Mouse (Mus musculus) MEL (cell line): Measurements from ENCODE around the gene Nfe2l3.

Experiments used
- CTCF ChIP-seq, 3 experiments: IDR thresholded peaks in 2 of 3; conservative IDR thresholded peaks in 1 of 3; 2 replicates each; pipeline ENCODE4 v1.5.1; 2011 to 2012; ENCODE audit warnings: low read length in 3 of 3, low read depth in 2 of 3, mild to moderate bottlenecking in 2 of 3, improper control_type of control experiment in 1 of 3, inconsistent platforms in 1 of 3, mixed read lengths in 1 of 3, moderate library complexity in 1 of 3; ENCODE audit not compliant: control insufficient read depth in 1 of 3, insufficient read depth in 1 of 3, poor library complexity in 1 of 3, severe bottlenecking in 1 of 3
- ETS1 ChIP-seq: IDR thresholded peaks from 2 replicates; pipeline ENCODE4 v1.6.1; 2012; ENCODE audit warnings: low read depth, mild to moderate bottlenecking, inconsistent platforms, low read length, improper control_type of control experiment, moderate library complexity
- MAFK ChIP-seq: IDR thresholded peaks from 2 replicates; pipeline ENCODE4 v1.6.1; 2011; ENCODE audit warnings: low read depth, mild to moderate bottlenecking, low read length, improper control_type of control experiment, borderline replicate concordance
- MAZ ChIP-seq: IDR thresholded peaks from 2 replicates; pipeline ENCODE4 v1.6.1; 2012; ENCODE audit warnings: low read depth, mild to moderate bottlenecking, inconsistent platforms, low read length, improper control_type of control experiment
- SIN3A ChIP-seq: IDR thresholded peaks from 2 replicates; pipeline ENCODE4 v1.6.1; 2012; ENCODE audit warnings: low read length, improper control_type of control experiment, inconsistent platforms
- SMC3 ChIP-seq: IDR thresholded peaks from 2 replicates; pipeline ENCODE4 v1.6.1; 2011; ENCODE audit warnings: low read depth, low read length, improper control_type of control experiment
- UBTF ChIP-seq: IDR thresholded peaks from 2 replicates; pipeline ENCODE4 v1.6.1; 2012; ENCODE audit warnings: low read depth, mild to moderate bottlenecking, inconsistent platforms, low read length, improper control_type of control experiment, moderate library complexity, borderline replicate concordance; ENCODE audit not compliant: insufficient read depth
- ZC3H11A ChIP-seq: IDR thresholded peaks from 2 replicates; pipeline ENCODE4 v1.6.1; 2012; ENCODE audit warnings: low read depth, mild to moderate bottlenecking, inconsistent platforms, low read length, improper control_type of control experiment

DNA sequence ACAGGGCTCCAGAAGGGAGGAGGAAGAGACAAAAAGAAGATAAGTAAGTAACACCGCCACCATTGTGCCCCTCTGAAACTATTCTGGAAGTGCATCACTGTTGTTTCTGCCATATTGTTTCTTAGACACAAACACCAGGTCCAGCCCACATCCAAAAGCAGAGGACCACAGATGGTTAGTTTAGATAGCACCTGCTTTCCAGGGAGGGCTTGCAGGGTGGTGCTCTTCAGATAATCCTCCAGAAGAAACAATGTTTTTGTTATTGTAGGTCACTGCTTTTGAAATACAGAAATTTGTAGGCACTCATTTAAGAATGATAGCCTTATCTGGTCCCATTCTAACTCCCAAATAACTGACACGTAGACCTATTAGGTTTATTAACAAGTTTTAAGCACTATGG is 7.9 kb upstream of the Nfe2l3 start:
- no peak for TF ChIP-seq UBTF
- TF ChIP-seq SMC3, result no peak
- no peak for TF ChIP-seq CTCF (IDR thresholded peaks at IDR 0.05 in 2 of 3, conservative IDR thresholded peaks at IDR 0.05 in 1 of 3; ENCODE audit: control insufficient read depth in 1 of 3, insufficient read depth in 1 of 3, low read depth in 2 of 3, low read length in 3 of 3, poor library complexity in 1 of 3, severe bottlenecking in 1 of 3)
- TF ChIP-seq MAZ, result no peak
- TF ChIP-seq ETS1, result no peak
- TF ChIP-seq SIN3A, result no peak
- TF ChIP-seq ZC3H11A, result no peak
- no peak for TF ChIP-seq MAFK
